Mouse (Mus musculus): ENCODE results near the gene Heatr1. TPM values are rescaled to one million over a fixed set of nuclear protein-coding genes. Genes with fewer than 3 reads are reported as not detected.

Gene Heatr1
- 10 to 100 TPM; 33.4 to 50.1 TPM for total RNA-seq (2021)
- long read RNA-seq, experiment 1, full-length matches to known transcripts = 1 of 6 reads
- long read RNA-seq, experiment 1, partial matches to known transcripts = 0 of 6 reads
- long read RNA-seq, experiment 1, other reads (novel, unspliced or antisense) = 5 of 6 reads
- long read RNA-seq, experiment 2, full-length matches to known transcripts = 1 of 2 reads
- long read RNA-seq, experiment 2, partial matches to known transcripts = 0 of 2 reads
- long read RNA-seq, experiment 2, other reads (novel, unspliced or antisense) = 1 of 2 reads

- DNase-seq = peak; percentile 91 to 92
These were observed at the start of gene Heatr1 for GRCm38 (mm10) chr13:12394609-12395505. Gene Heatr1 (plus strand): TSS chr13:12395027.

- DNase-seq = no peak
These were observed 48.0 kb upstream of the Heatr1 start for GRCm38 (mm10) chr13:12346837-12347236.

- DNase-seq = no peak
These were observed 45.5 kb upstream of the Heatr1 start for GRCm38 (mm10) chr13:12349197-12349824.

GRCm38 (mm10) chr13:12356184-12356583, 38.6 kb upstream of the Heatr1 start:
- DNase-seq = no peak

GRCm38 (mm10) chr13:12357554-12357953, 37.3 kb upstream of the Heatr1 start:
- DNase-seq = no peak

GRCm38 (mm10) chr13:12361486-12361885, 33.3 kb upstream of the Heatr1 start:
- no peak for DNase-seq

- peak; percentile 68 to 79 for DNase-seq
These were observed 25.7 kb upstream of the Heatr1 start for GRCm38 (mm10) chr13:12369041-12369621.

- no peak for DNase-seq
These were observed 24.9 kb upstream of the Heatr1 start for GRCm38 (mm10) chr13:12369930-12370329.

GRCm38 (mm10) chr13:12372755-12373154, 22.1 kb upstream of the Heatr1 start:
- DNase-seq = no peak

- no peak for DNase-seq
These were observed 18.0 kb upstream of the Heatr1 start for GRCm38 (mm10) chr13:12376778-12377177.

GRCm38 (mm10) chr13:12384796-12385195, 10.0 kb upstream of the Heatr1 start:
- DNase-seq = no peak

- no peak for DNase-seq
These were observed 8.5 kb upstream of the Heatr1 start for GRCm38 (mm10) chr13:12386286-12386685.

GRCm38 (mm10) chr13:12395571-12395970, 744 bp downstream of the Heatr1 start:
- peak in 1 of 2 experiments; percentile 10 for DNase-seq

GRCm38 (mm10) chr13:12408343-12409066, 13.7 kb downstream of the Heatr1 start:
- DNase-seq = no peak

- DNase-seq = peak in 1 of 2 experiments; percentile 4
These were observed 17.2 kb downstream of the Heatr1 start for GRCm38 (mm10) chr13:12412016-12412415.

- no peak for DNase-seq
These were observed 25.8 kb downstream of the Heatr1 start for GRCm38 (mm10) chr13:12420596-12420995.

- no peak for DNase-seq
These were observed 33.7 kb downstream of the Heatr1 start for GRCm38 (mm10) chr13:12428556-12428955.

- DNase-seq = peak in 1 of 2 experiments; percentile 15
These were observed 39.0 kb downstream of the Heatr1 start for GRCm38 (mm10) chr13:12433843-12434242.

GRCm38 (mm10) chr13:12439586-12439985, 44.8 kb downstream of the Heatr1 start:
- no peak for DNase-seq

GRCm38 (mm10) chr13:12440813-12441212, 46.0 kb downstream of the Heatr1 start:
- DNase-seq = no peak

- peak; percentile 12 to 55 for DNase-seq
These were observed 47.3 kb downstream of the Heatr1 start for GRCm38 (mm10) chr13:12442008-12442587.

Measured in adrenal gland, postnatal 36 days (tissue).